ENCODE assay signal across 8 mouse cellular contexts in genomic region chr11:80508361-80509175, GRCm38 (mm10). TPM values are rescaled to one million over a fixed set of nuclear protein-coding genes. Genes with fewer than 3 reads are reported as not detected.
DNase-seq lines count a peak whose midpoint lies in the region; ATAC-seq and TF ChIP-seq lines count a peak whose summit lies in the region.

No protein-coding gene starts in this region.

- H3K4me1 ChIP-seq in lung, postnatal 0 days (ENCODE audit: insufficient read depth, low read depth, low read length) = no peaks in the 10 kb centered on the region; the same call in 1 of the 2 replicates
- H3K4me1 ChIP-seq in forebrain, postnatal 0 days (ENCODE audit: insufficient read depth) = peaks cover 35% of the 10 kb centered on the region
- H3K4me1 ChIP-seq in limb, embryonic 12.5 days (replicated peaks) = peaks cover 37% of the 10 kb centered on the region

- no peaks in the 10 kb centered on the region for H3K36me3 ChIP-seq in lung, postnatal 0 days (ENCODE audit: insufficient read depth, low read length)
- no peaks in the 10 kb centered on the region for H3K36me3 ChIP-seq in forebrain, postnatal 0 days (ENCODE audit: insufficient read depth)
- no peaks in the 10 kb centered on the region for H3K36me3 ChIP-seq in limb, embryonic 12.5 days

- no peak overlapping the region for H3K27ac ChIP-seq in lung, postnatal 0 days (ENCODE audit: low read length)
- H3K27ac ChIP-seq in forebrain, postnatal 0 days (ENCODE audit: low read depth, low read length) = peak overlapping the region; percentile 80
- no peak overlapping the region for H3K27ac ChIP-seq in limb, embryonic 12.5 days

- H3K9ac ChIP-seq in lung, postnatal 0 days (replicated peaks; ENCODE audit: low read depth) = no peak overlapping the region
- no peak overlapping the region for H3K9ac ChIP-seq in forebrain, postnatal 0 days
- no peak overlapping the region for H3K9ac ChIP-seq in limb, embryonic 12.5 days (replicated peaks)

- H3K4me3 ChIP-seq in lung, postnatal 0 days (ENCODE audit: low read depth, low read length) = no peak overlapping the region
- H3K4me3 ChIP-seq in forebrain, postnatal 0 days (ENCODE audit: low read depth, low read length) = no peak overlapping the region
- H3K4me3 ChIP-seq in limb, embryonic 12.5 days (replicated peaks) = no peak overlapping the region

- no peak for ATAC-seq in lung, postnatal 0 days
- ATAC-seq in forebrain, postnatal 0 days = no peak
- ATAC-seq in limb, embryonic 12.5 days (ENCODE audit: insufficient number of reproducible peaks, insufficient read depth, low FRiP score, low TSS enrichment, low read depth) = 0 out of 2 replicates have a peak, but pooled peaks have one; percentile 32
- no peak for ATAC-seq in erythroid progenitor cell, adult 5-6 weeks (replicated peaks; ENCODE audit: low FRiP score, poor library complexity, severe bottlenecking)

- no peak for TF ChIP-seq EP300 in lung, postnatal 0 days (IDR thresholded peaks at IDR 0.05)

- peak; percentile 44 for DNase-seq in lung, postnatal 0 days (ENCODE audit: low spot score)
- no peak for DNase-seq in lung, postnatal 10 days
- peak; percentile 62 for DNase-seq in forebrain, postnatal 0 days
- DNase-seq in naive thymus-derived CD4-positive, alpha-beta T cell, adult 2 months (ENCODE audit: low read depth) = peak; percentile 86
- no peak for DNase-seq in kidney, adult 9 months
- DNase-seq in kidney, postnatal 25 days = no peak

- H3K9me3 ChIP-seq in lung, postnatal 0 days (ENCODE audit: low read length) = no peaks in the 10 kb centered on the region
- no peaks in the 10 kb centered on the region for H3K9me3 ChIP-seq in forebrain, postnatal 0 days (ENCODE audit: low read length)
- no peaks in the 10 kb centered on the region for H3K9me3 ChIP-seq in limb, embryonic 12.5 days

- WGBS in lung, postnatal 0 days = 39% methylated on average over 19 of the region's 19 CpGs
- WGBS in forebrain, postnatal 0 days = 48% methylated on average over 19 of the region's 19 CpGs
- WGBS in limb, embryonic 12.5 days = 33% methylated on average over 19 of the region's 19 CpGs

- H3K27me3 ChIP-seq in lung, postnatal 0 days (replicated peaks; ENCODE audit: insufficient read depth, low read length) = no peaks in the 10 kb centered on the region
- no peaks in the 10 kb centered on the region for H3K27me3 ChIP-seq in forebrain, postnatal 0 days (ENCODE audit: insufficient read depth, low read length)
- 0 out of 2 replicates have a peak, but pooled peaks cover 2% of the 10 kb centered on the region for H3K27me3 ChIP-seq in limb, embryonic 12.5 days

- no peak for TF ChIP-seq CTCF in lung, postnatal 0 days (IDR thresholded peaks at IDR 0.05)
- TF ChIP-seq CTCF in forebrain, postnatal 0 days (IDR thresholded peaks at IDR 0.05; ENCODE audit: low read depth) = no peak

- H3K4me2 ChIP-seq in lung, postnatal 0 days (replicated peaks; ENCODE audit: low read depth, low read length) = no peak overlapping the region
- 0 out of 2 replicates have a peak overlapping the region, but pooled peaks have one; percentile 1 for H3K4me2 ChIP-seq in forebrain, postnatal 0 days (ENCODE audit: low read depth)
- no peak overlapping the region for H3K4me2 ChIP-seq in limb, embryonic 12.5 days

RNA-seq across cellular contexts. Expression of gene Cdk5r1, which starts 31.7 kb away (rescaled TPM):
- polyA plus RNA-seq in lung, postnatal 0 days (2015; fragmentation: Nextera tagmentation; extraction: Ambion mirVana) = 0.39 and 0.48 TPM in 2 replicates
- total RNA-seq in forebrain, postnatal 0 days (2014; rRNA removed) = 392 and 416 TPM in 2 replicates
- polyA plus RNA-seq in forebrain, postnatal 0 days (2015; fragmentation: Nextera tagmentation; extraction: Ambion mirVana) = 117 and 122 TPM in 2 replicates
- polyA plus RNA-seq in limb, embryonic 12.5 days (2016; fragmentation: Nextera tagmentation; extraction: Ambion mirVana) = 4.7 and 4.8 TPM in 2 replicates
- 2.5 and 5.4 TPM in 2 replicates for total RNA-seq in erythroid progenitor cell, adult 5-6 weeks (2015; ENCODE audit: low replicate concordance)
- 2.0 and 2.1 TPM in 2 replicates for total RNA-seq in erythroid progenitor cell, adult 5-6 weeks (2017; ENCODE audit: low replicate concordance)

Comparison
In these comparisons a context has a peak if more than half of its experiments do, and no peak if none do; other contexts are left out.
1. DNase-seq: peak in lung, postnatal 0 days (single experiment), forebrain, postnatal 0 days (single experiment) and naive thymus-derived CD4-positive, alpha-beta T cell, adult 2 months (single experiment); none in lung, postnatal 10 days (single experiment), kidney, adult 9 months (single experiment) and kidney, postnatal 25 days (0 of 2).
2. RNA of gene Cdk5r1, which starts 31.7 kb away (polyA plus RNA-seq): 117 to 122 TPM in forebrain, postnatal 0 days; 4.7 to 4.8 TPM in limb, embryonic 12.5 days and 0.39 to 0.48 TPM in lung, postnatal 0 days; every median in the first group is over 10 times any median in the second.